Mouse (Mus musculus) left cerebral cortex, adult 2 months (tissue): ENCODE measurements at regions not wholly inside any gene's neighbourhood (a gene's known extent, or its start where the extent isn't known, plus 50 kb on each side); places are given as distances from the start of the nearest gene placed in this dataset.

ENCODE experiments used
- DNase-seq, 2 experiments: peaks; one replicate each; pipeline ENCODE4 v3.0.0; 2021 to 2022; ENCODE audit warnings: low spot score in 2 of 2, mixed read lengths in 1 of 2; ENCODE audit errors: extremely low spot score in 1 of 2
- H3K27ac ChIP-seq: fragments of 200-600 bp; 2 replicates; pipeline ENCODE4 v1.8.1; 2022
- H3K4me3 ChIP-seq: fragments of 200-600 bp; 2 replicates; pipeline ENCODE4 v1.8.1; 2022
- CTCF ChIP-seq: fragments of 200-600 bp; IDR thresholded peaks from 2 replicates; pipeline ENCODE4 v1.8.1; 2022; ENCODE audit warnings: antibody characterized with exemption, mild to moderate bottlenecking, moderate library complexity
- intact Hi-C: fragments of 180-260 bp; cut with DNase I; formaldehyde crosslinking; loops from one replicate; pipeline ENCODE4 v1.15.1; 2025

- TF ChIP-seq CTCF: no peak
- H3K4me3 ChIP-seq: no peak overlapping the region
- no peak overlapping the region for H3K27ac ChIP-seq
- DNase-seq: no peak
- intact Hi-C loops: no loop called here
Measured at GRCm38 (mm10) chr8:44656031-44656430, 279.2 kb upstream of the Fat1 start.

- no peak for TF ChIP-seq CTCF
- H3K4me3 ChIP-seq: no peak overlapping the region
- DNase-seq: no peak
- no peak overlapping the region for H3K27ac ChIP-seq
- intact Hi-C loops: no loop called here
Measured at GRCm38 (mm10) chr8:44656470-44656869, 278.8 kb upstream of the Fat1 start.

- intact Hi-C loops: no loop called here
- DNase-seq: no peak
- Histone ChIP-seq H3K27ac (no peak overlapping the region), H3K4me3 (no peak overlapping the region)
- TF ChIP-seq CTCF: no peak
Measured at GRCm38 (mm10) chr8:44661696-44662095, 273.6 kb upstream of the Fat1 start.

- intact Hi-C loops: no loop called here
- no peak for TF ChIP-seq CTCF
- Histone ChIP-seq H3K27ac (no peak overlapping the region), H3K4me3 (no peak overlapping the region)
- DNase-seq: no peak
Measured at GRCm38 (mm10) chr8:44687126-44687525, 248.1 kb upstream of the Fat1 start.

- Histone ChIP-seq H3K4me3 (no peak overlapping the region), H3K27ac (no peak overlapping the region)
- intact Hi-C loops: no loop called here
- TF ChIP-seq CTCF: no peak
- no peak for DNase-seq
Measured at GRCm38 (mm10) chr8:44689837-44690592, 245.2 kb upstream of the Fat1 start.

GRCm38 (mm10) chr8:44690593-44690950 lies 244.7 kb upstream of the Fat1 start:
- Histone ChIP-seq H3K27ac (no peak overlapping the region), H3K4me3 (no peak overlapping the region)
- no peak for TF ChIP-seq CTCF
- no peak for DNase-seq
- intact Hi-C loops: no loop called here

- intact Hi-C loops: no loop called here
- no peak for DNase-seq
- no peak overlapping the region for H3K4me3 ChIP-seq
- TF ChIP-seq CTCF: no peak
- no peak overlapping the region for H3K27ac ChIP-seq
Measured at GRCm38 (mm10) chr8:44691140-44691539, 244.1 kb upstream of the Fat1 start.

GRCm38 (mm10) chr8:44692036-44692688 lies 243.1 kb upstream of the Fat1 start:
- H3K4me3 ChIP-seq: no peak overlapping the region
- intact Hi-C loops: no loop called here
- TF ChIP-seq CTCF: no peak
- no peak overlapping the region for H3K27ac ChIP-seq
- no peak for DNase-seq

GRCm38 (mm10) chr8:44694861-44695260 lies 240.4 kb upstream of the Fat1 start:
- intact Hi-C loops: no loop called here
- DNase-seq: no peak
- TF ChIP-seq CTCF: no peak
- no peak overlapping the region for H3K27ac ChIP-seq
- no peak overlapping the region for H3K4me3 ChIP-seq

- no peak for DNase-seq
- TF ChIP-seq CTCF: no peak
- intact Hi-C loops: no loop called here
- no peak overlapping the region for H3K27ac ChIP-seq
- no peak overlapping the region for H3K4me3 ChIP-seq
Measured at GRCm38 (mm10) chr8:44696066-44696853, 239.0 kb upstream of the Fat1 start.

GRCm38 (mm10) chr8:44699384-44700105 lies 235.7 kb upstream of the Fat1 start:
- intact Hi-C loops: no loop called here
- TF ChIP-seq CTCF: no peak
- no peak overlapping the region for H3K4me3 ChIP-seq
- no peak for DNase-seq
- H3K27ac ChIP-seq: no peak overlapping the region
